Mouse (Mus musculus): ENCODE data around the gene Hgd.

DNA sequence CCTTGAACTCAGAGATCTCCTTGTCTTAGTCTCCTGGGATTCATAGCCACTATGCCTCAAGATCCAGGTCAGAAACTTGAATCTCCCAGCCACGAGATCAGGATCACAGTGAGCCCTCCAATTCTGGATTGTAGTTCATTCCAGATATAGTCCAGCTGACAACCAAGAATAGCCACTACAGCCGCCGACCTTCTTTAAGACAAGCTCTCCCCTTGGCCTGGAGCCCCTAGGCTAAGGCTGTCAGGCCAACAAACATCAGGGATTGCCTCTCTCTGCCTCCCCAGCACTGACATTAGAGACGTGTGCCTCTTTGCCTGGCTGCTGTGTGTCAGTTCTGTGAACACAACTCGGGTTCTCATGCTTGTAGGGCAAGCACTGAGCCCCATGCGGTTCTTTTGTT lies 39.2 kb upstream of the Hgd start:
- no peak for TF ChIP-seq CTCF (IDR thresholded peaks at IDR 0.05; ENCODE audit: insufficient read depth, low read length)
- no peak for TF ChIP-seq POLR2A (IDR thresholded peaks at IDR 0.05; ENCODE audit: borderline replicate concordance, extremely low read depth, low read depth, low read length)
